Mouse (Mus musculus): ENCODE results near the gene Btrc. TPM values are rescaled to one million over a fixed set of nuclear protein-coding genes. Genes with fewer than 3 reads are reported as not detected.

The Btrc gene
- polyA plus RNA-seq, 2 experiments: 41.5 to 44.1 TPM

DNA sequence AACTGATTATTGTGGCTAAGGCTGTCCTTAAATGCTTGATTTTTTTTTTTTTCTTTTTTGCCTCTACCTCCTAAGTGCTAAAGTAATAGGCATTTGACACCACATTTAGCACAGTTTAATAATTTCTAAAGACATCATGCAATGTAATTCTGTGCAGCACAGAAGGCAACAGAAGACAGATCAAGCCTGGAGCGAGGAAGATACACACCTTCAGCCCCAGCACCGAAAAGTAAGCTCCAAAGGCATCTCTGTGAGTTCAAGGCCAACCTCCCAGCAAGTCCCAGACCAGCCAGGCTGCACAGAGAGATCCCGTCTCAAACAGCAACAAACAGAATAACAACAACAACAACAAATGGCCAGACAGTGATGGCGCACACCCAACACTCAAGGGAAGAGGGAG is 73.6 kb downstream of the Btrc start:
- no peak overlapping the region for H3K27ac ChIP-seq (replicated peaks; ENCODE audit: low read depth, low read length)
- H3K4me3 ChIP-seq (replicated peaks; ENCODE audit: low read length): no peak overlapping the region
- no peaks in the 10 kb centered on the region for H3K9me3 ChIP-seq (ENCODE audit: control insufficient read depth, low read length)
- peaks cover 2% of the 10 kb centered on the region; the same call in 1 of the 2 replicates for H3K4me1 ChIP-seq (ENCODE audit: control insufficient read depth, insufficient read depth, low read length)
- WGBS: 86% methylated on average over 4 of the region's 4 CpGs
- H3K4me2 ChIP-seq (replicated peaks; ENCODE audit: low read depth, low read length, severe bottlenecking): no peak overlapping the region
- ATAC-seq (ENCODE audit: low FRiP score, low read depth) (no peak), DNase-seq (ENCODE audit: low spot score) (no peak)
- H3K36me3 ChIP-seq (ENCODE audit: control insufficient read depth, insufficient read depth, low read length): peaks cover 4% of the 10 kb centered on the region; the same call in 1 of the 2 replicates
- no peak overlapping the region for H3K9ac ChIP-seq (ENCODE audit: low read depth, low read length, severe bottlenecking)
- TF ChIP-seq POLR2A (IDR thresholded peaks at IDR 0.05; ENCODE audit: borderline replicate concordance, extremely low read depth, insufficient read depth, insufficient read length): no peak
- no peaks in the 10 kb centered on the region for H3K27me3 ChIP-seq (ENCODE audit: control insufficient read depth, insufficient read depth, low read length)

DNA sequence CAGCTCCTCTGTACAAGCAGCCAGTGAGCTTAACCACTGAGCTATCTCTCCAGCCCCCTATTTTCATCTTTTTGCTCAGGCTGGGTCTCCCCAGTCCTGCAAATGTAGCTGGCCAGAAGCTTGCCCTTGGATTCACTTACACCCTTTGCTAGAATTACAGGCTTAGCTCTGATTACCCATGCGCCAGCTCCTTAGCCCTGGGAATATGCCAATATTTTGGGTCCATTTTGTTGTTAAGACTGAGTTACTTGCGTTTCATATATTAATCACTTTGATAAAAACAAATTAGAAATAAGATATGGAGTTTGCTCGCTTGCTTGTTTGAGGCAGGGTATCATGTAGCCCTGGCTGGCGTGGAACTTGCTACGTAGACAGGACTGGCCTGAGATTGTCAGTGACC is 74.7 kb downstream of the Btrc start:
- Histone ChIP-seq H3K36me3 (ENCODE audit: control insufficient read depth, insufficient read depth, low read length) (peaks cover 4% of the 10 kb centered on the region; the same call in 1 of the 2 replicates), H3K4me1 (ENCODE audit: control insufficient read depth, insufficient read depth, low read length) (no peaks in the 10 kb centered on the region), H3K27ac (replicated peaks; ENCODE audit: low read depth, low read length) (no peak overlapping the region), H3K27me3 (ENCODE audit: control insufficient read depth, insufficient read depth, low read length) (no peaks in the 10 kb centered on the region), H3K9ac (ENCODE audit: low read depth, low read length, severe bottlenecking) (no peak overlapping the region), H3K4me2 (replicated peaks; ENCODE audit: low read depth, low read length, severe bottlenecking) (no peak overlapping the region), H3K4me3 (replicated peaks; ENCODE audit: low read length) (no peak overlapping the region), H3K9me3 (ENCODE audit: control insufficient read depth, low read length) (no peaks in the 10 kb centered on the region)
- no peak for TF ChIP-seq POLR2A (IDR thresholded peaks at IDR 0.05; ENCODE audit: borderline replicate concordance, extremely low read depth, insufficient read depth, insufficient read length)
- no peak for DNase-seq (ENCODE audit: low spot score)
- no peak for ATAC-seq (ENCODE audit: low FRiP score, low read depth)
- WGBS: 91% methylated on average over 5 of the region's 5 CpGs

DNA sequence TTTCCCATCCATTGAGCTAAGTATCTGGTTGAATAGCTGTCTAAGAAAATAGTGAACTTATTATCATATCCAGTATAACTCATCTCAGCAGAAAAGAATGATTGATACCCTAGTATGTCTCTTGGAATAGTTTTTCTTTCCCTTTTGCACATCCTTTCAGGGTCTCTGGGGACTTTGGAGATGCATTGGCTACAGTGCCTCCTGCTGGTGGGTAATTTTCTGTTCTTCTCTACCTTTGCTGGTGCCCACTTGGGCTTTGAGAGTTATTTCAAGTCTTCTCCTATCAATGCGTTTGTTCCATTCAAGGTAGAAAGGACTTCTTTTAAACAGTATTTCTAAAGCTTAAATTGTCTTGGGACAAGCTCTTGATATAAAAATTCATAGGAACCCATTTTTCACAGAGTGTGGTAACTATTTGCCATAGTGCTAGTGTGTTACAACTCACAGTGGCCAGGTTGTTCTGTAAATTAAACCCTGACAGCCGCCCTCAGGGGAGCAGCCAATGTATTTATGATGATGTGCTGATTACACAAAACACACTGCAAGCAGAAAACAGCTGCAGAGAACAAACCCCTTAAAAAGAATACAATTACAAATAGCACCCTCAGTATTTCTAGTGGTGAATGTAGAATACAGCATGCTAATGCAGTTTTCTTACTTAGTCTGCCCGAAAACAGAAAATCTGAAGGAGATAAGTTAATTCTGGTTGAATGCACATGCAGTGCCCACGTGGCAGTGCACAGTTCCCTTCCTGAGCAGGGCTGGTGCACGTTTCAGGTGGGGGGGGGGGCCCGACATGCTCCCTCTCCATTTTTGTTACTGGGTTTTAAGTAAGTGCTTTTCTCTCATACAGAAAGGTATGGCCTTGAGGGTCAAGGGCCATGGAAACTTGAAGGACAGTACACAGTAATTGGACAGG is 75.7 kb downstream of the Btrc start:
- ATAC-seq (ENCODE audit: low FRiP score, low read depth): no peak

DNA sequence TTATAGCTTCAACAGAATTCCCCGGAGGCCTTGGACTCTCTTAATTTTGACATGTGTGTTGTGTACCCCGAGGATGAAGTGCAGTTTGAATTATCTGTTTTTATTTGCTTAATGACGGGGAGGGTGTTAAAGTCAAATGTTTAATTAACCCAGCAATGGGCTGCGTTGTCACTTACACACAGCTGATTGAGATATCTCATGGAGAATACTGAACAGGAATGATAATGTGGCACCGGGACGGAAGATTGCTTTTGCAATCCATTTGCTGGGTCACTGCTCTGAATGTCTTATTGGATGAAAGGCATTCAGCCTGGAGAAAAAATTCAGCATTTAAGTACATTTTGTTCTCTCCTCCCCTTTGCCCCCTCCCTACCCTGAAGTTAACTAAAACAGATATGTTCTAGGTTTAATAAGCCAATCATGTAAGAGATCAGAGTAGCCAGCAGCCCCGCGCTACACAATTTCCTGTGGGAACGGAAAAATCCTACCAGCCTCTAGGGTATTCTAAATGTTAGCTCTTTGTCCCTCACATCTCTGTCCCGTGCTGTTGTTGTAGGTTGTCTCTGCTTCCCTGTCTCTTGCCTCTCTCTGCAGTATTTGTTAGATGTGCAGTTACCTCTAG is 77.1 kb downstream of the Btrc start:
- WGBS: 59% methylated on average over 10 of the region's 10 CpGs
- no peak for ATAC-seq (ENCODE audit: low FRiP score, low read depth)
- Histone ChIP-seq H3K9me3 (ENCODE audit: control insufficient read depth, low read length) (no peaks in the 10 kb centered on the region), H3K4me3 (replicated peaks; ENCODE audit: low read length) (no peak overlapping the region), H3K4me2 (replicated peaks; ENCODE audit: low read depth, low read length, severe bottlenecking) (no peak overlapping the region), H3K36me3 (ENCODE audit: control insufficient read depth, insufficient read depth, low read length) (peaks cover 4% of the 10 kb centered on the region; the same call in 1 of the 2 replicates), H3K27ac (replicated peaks; ENCODE audit: low read depth, low read length) (no peak overlapping the region), H3K4me1 (ENCODE audit: control insufficient read depth, insufficient read depth, low read length) (no peaks in the 10 kb centered on the region), H3K27me3 (ENCODE audit: control insufficient read depth, insufficient read depth, low read length) (no peaks in the 10 kb centered on the region), H3K9ac (ENCODE audit: low read depth, low read length, severe bottlenecking) (no peak overlapping the region)
- no peak for DNase-seq (ENCODE audit: low spot score)
- TF ChIP-seq POLR2A (IDR thresholded peaks at IDR 0.05; ENCODE audit: borderline replicate concordance, extremely low read depth, insufficient read depth, insufficient read length): no peak

More for the DNA sequence above, 75.7 kb downstream of the Btrc start:
- 54% methylated on average over 6 of the region's 6 CpGs for whole genome bisulfite sequencing
- H3K4me3 ChIP-seq (replicated peaks; ENCODE audit: low read length): no peak overlapping the region
- no peak for DNase-seq (ENCODE audit: low spot score)
- H3K4me1 ChIP-seq (ENCODE audit: control insufficient read depth, insufficient read depth, low read length): no peaks in the 10 kb centered on the region
- TF ChIP-seq POLR2A (IDR thresholded peaks at IDR 0.05; ENCODE audit: borderline replicate concordance, extremely low read depth, insufficient read depth, insufficient read length): no peak
- no peaks in the 10 kb centered on the region for H3K27me3 ChIP-seq (ENCODE audit: control insufficient read depth, insufficient read depth, low read length)
- H3K9ac ChIP-seq (ENCODE audit: low read depth, low read length, severe bottlenecking): no peak overlapping the region
- no peak overlapping the region for H3K4me2 ChIP-seq (replicated peaks; ENCODE audit: low read depth, low read length, severe bottlenecking)
- H3K36me3 ChIP-seq (ENCODE audit: control insufficient read depth, insufficient read depth, low read length): peaks cover 4% of the 10 kb centered on the region; the same call in 1 of the 2 replicates
- H3K27ac ChIP-seq (replicated peaks; ENCODE audit: low read depth, low read length): no peak overlapping the region
- no peaks in the 10 kb centered on the region for H3K9me3 ChIP-seq (ENCODE audit: control insufficient read depth, low read length)

DNA sequence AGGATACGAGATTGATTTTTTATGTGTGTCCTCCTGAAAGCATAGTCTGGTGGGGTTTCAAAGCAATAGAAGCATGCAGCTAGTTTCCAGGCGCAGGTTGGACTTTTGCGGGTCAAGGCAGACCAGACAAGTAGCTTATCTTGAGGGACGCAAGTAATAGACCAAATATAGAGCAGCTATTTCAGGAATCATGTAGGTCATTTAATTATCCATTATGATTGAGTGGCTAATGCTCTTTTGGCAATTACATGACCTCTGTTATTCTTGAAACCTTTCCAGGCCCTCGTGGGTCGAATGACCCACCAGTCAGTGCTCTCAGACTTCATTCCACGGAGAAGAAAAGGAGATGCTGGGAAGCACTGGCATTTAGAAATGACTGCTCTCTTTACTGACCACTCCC is 78.2 kb downstream of the Btrc start:
- DNase-seq (ENCODE audit: low spot score) (no peak), ATAC-seq (ENCODE audit: low FRiP score, low read depth) (no peak)
- Histone ChIP-seq H3K9me3 (ENCODE audit: control insufficient read depth, low read length) (no peaks in the 10 kb centered on the region), H3K27ac (replicated peaks; ENCODE audit: low read depth, low read length) (no peak overlapping the region), H3K36me3 (ENCODE audit: control insufficient read depth, insufficient read depth, low read length) (peaks cover 4% of the 10 kb centered on the region; the same call in 1 of the 2 replicates), H3K4me2 (replicated peaks; ENCODE audit: low read depth, low read length, severe bottlenecking) (no peak overlapping the region), H3K27me3 (ENCODE audit: control insufficient read depth, insufficient read depth, low read length) (no peaks in the 10 kb centered on the region), H3K4me1 (ENCODE audit: control insufficient read depth, insufficient read depth, low read length) (no peaks in the 10 kb centered on the region), H3K9ac (ENCODE audit: low read depth, low read length, severe bottlenecking) (no peak overlapping the region), H3K4me3 (replicated peaks; ENCODE audit: low read length) (no peak overlapping the region)
- TF ChIP-seq POLR2A (IDR thresholded peaks at IDR 0.05; ENCODE audit: borderline replicate concordance, extremely low read depth, insufficient read depth, insufficient read length): no peak
- WGBS: 59% methylated on average over 7 of the region's 7 CpGs

All from limb, embryonic 14.5 days (tissue).